Mouse (Mus musculus) limb, embryonic 11.5 days (tissue): Measurements from ENCODE around the gene Slc4a1. TPM values are rescaled to one million over a fixed set of nuclear protein-coding genes. Genes with fewer than 3 reads are reported as not detected.

Source experiments
- ATAC-seq: fragments of 200-750 bp; cut with Nextera tagmentation; 2 replicates; pipeline ENCODE4 v1.8.0; 2017; ENCODE audit warnings: low read depth; ENCODE audit not compliant: insufficient number of reproducible peaks, low FRiP score, low TSS enrichment
- DNase-seq: peaks from one replicate; pipeline ENCODE4 v3.0.0-alpha.2; 2015; ENCODE audit warnings: low spot score
- H3K27ac ChIP-seq: fragments of 300-500 bp; sonication (generic); replicated peaks from 2 replicates; pipeline ENCODE4 v1.5.1; 2014; ENCODE audit warnings: low read depth, mild to moderate bottlenecking, low read length
- H3K27me3 ChIP-seq: fragments of 300-500 bp; sonication (generic); 2 replicates; pipeline ENCODE4 v1.6.1; 2014; ENCODE audit warnings: mild to moderate bottlenecking, low read length, mixed read lengths; ENCODE audit not compliant: control insufficient read depth, insufficient read depth
- H3K36me3 ChIP-seq: fragments of 300-500 bp; sonication (generic); 2 replicates; pipeline ENCODE4 v1.6.1; 2014; ENCODE audit warnings: mild to moderate bottlenecking, low read length, moderate library complexity, mixed read lengths; ENCODE audit not compliant: control insufficient read depth, insufficient read depth
- H3K4me1 ChIP-seq: fragments of 300-500 bp; sonication (generic); 2 replicates; pipeline ENCODE4 v1.6.1; 2014; ENCODE audit warnings: low read length, mixed read lengths; ENCODE audit not compliant: control insufficient read depth, insufficient read depth
- H3K4me2 ChIP-seq: fragments of 300-500 bp; sonication (generic); 2 replicates; pipeline ENCODE4 v1.6.1; 2014; ENCODE audit warnings: low read depth, mild to moderate bottlenecking, moderate library complexity; ENCODE audit not compliant: severe bottlenecking
- H3K4me3 ChIP-seq: fragments of 300-500 bp; sonication (generic); 2 replicates; pipeline ENCODE4 v1.5.1; 2014; ENCODE audit warnings: low read depth, low read length
- H3K9ac ChIP-seq: fragments of 300-500 bp; sonication (generic); 2 replicates; pipeline ENCODE4 v1.6.1; 2014; ENCODE audit warnings: mild to moderate bottlenecking, low read length
- H3K9me3 ChIP-seq: fragments of 300-500 bp; sonication (generic); 2 replicates; pipeline ENCODE4 v1.6.1; 2016; ENCODE audit warnings: low read length; ENCODE audit not compliant: control insufficient read depth
- WGBS: fragments of 180-500 bp; shearing (Covaris S2); extraction: QIAGEN DNeasy Blood & Tissue Kit; methylation state at CpG from one replicate; pipeline ENCODE4 v1.1.7; 2014; 5-methylcytosine and 5-hydroxymethylcytosine counted together
- polyA plus RNA-seq: library from polyadenylated mRNA; unstranded; fragments of >200 nt; fragmentation: Nextera tagmentation; extraction: Ambion mirVana; gene quantifications from 2 replicates; pipeline ENCODE4 v1.2.1, GENCODE M21; 2014

Slc4a1 gene
- polyA plus RNA-seq, 1 experiment from 2014 or later = 20.4 TPM

GRCm38 (mm10) chr11:102353021-102353431 lies 13.0 kb downstream of the Slc4a1 start:
- Histone ChIP-seq H3K4me2 (no peak overlapping the region), H3K4me1 (no peaks in the 10 kb centered on the region), H3K9ac (no peak overlapping the region), H3K9me3 (no peaks in the 10 kb centered on the region), H3K27ac (no peak overlapping the region), H3K4me3 (no peak overlapping the region), H3K36me3 (no peaks in the 10 kb centered on the region), H3K27me3 (no peaks in the 10 kb centered on the region)
- no peak for ATAC-seq
- no peak for DNase-seq
- 40% methylated on average over 8 of the region's 8 CpGs for WGBS

GRCm38 (mm10) chr11:102352378-102352777 lies 13.6 kb downstream of the Slc4a1 start:
- Histone ChIP-seq H3K9ac (no peak overlapping the region), H3K36me3 (no peaks in the 10 kb centered on the region), H3K27ac (no peak overlapping the region), H3K27me3 (no peaks in the 10 kb centered on the region), H3K9me3 (no peaks in the 10 kb centered on the region), H3K4me3 (no peak overlapping the region), H3K4me1 (no peaks in the 10 kb centered on the region), H3K4me2 (no peak overlapping the region)
- ATAC-seq (no peak), DNase-seq (no peak)
- 74% methylated on average over 5 of the region's 5 CpGs for WGBS

GRCm38 (mm10) chr11:102350981-102351523 lies 15.0 kb downstream of the Slc4a1 start:
- Histone ChIP-seq H3K4me2 (no peak overlapping the region), H3K36me3 (no peaks in the 10 kb centered on the region), H3K27ac (no peak overlapping the region), H3K9ac (no peak overlapping the region), H3K27me3 (no peaks in the 10 kb centered on the region), H3K4me3 (no peak overlapping the region), H3K4me1 (no peaks in the 10 kb centered on the region), H3K9me3 (no peaks in the 10 kb centered on the region)
- ATAC-seq (no peak), DNase-seq (no peak)
- WGBS = 86% methylated on average over 17 of the region's 17 CpGs

GRCm38 (mm10) chr11:102350416-102350815 lies 15.6 kb downstream of the Slc4a1 start:
- no peak for DNase-seq
- Histone ChIP-seq H3K36me3 (no peaks in the 10 kb centered on the region), H3K27me3 (no peaks in the 10 kb centered on the region), H3K4me2 (no peak overlapping the region), H3K9me3 (no peaks in the 10 kb centered on the region), H3K4me3 (no peak overlapping the region), H3K4me1 (no peaks in the 10 kb centered on the region), H3K27ac (no peak overlapping the region), H3K9ac (no peak overlapping the region)
- ATAC-seq = no peak
- WGBS = 81% methylated on average over 4 of the region's 4 CpGs

- no peak overlapping the region for H3K9ac ChIP-seq
- 80% methylated on average over 3 of the region's 3 CpGs for WGBS
- ATAC-seq (no peak), DNase-seq (no peak)
- H3K27ac ChIP-seq = no peak overlapping the region
- H3K4me1 ChIP-seq = no peaks in the 10 kb centered on the region
- H3K36me3 ChIP-seq = no peaks in the 10 kb centered on the region
- H3K4me3 ChIP-seq = no peak overlapping the region
- H3K4me2 ChIP-seq = no peak overlapping the region
- no peaks in the 10 kb centered on the region for H3K9me3 ChIP-seq
- no peaks in the 10 kb centered on the region for H3K27me3 ChIP-seq
Measured at GRCm38 (mm10) chr11:102349189-102349954, 16.6 kb downstream of the Slc4a1 start.

- H3K36me3 ChIP-seq = no peaks in the 10 kb centered on the region
- no peak for ATAC-seq
- H3K27me3 ChIP-seq = no peaks in the 10 kb centered on the region
- 82% methylated on average over 11 of the region's 11 CpGs for WGBS
- no peak for DNase-seq
- no peak overlapping the region for H3K4me3 ChIP-seq
- H3K9me3 ChIP-seq = no peaks in the 10 kb centered on the region
- H3K4me1 ChIP-seq = no peaks in the 10 kb centered on the region
- H3K4me2 ChIP-seq = no peak overlapping the region
- no peak overlapping the region for H3K27ac ChIP-seq
- no peak overlapping the region for H3K9ac ChIP-seq
Measured at GRCm38 (mm10) chr11:102348771-102349170, 17.2 kb downstream of the Slc4a1 start.

- Histone ChIP-seq H3K27me3 (no peaks in the 10 kb centered on the region), H3K4me2 (no peak overlapping the region), H3K36me3 (no peaks in the 10 kb centered on the region), H3K4me1 (no peaks in the 10 kb centered on the region), H3K9ac (no peak overlapping the region), H3K9me3 (no peaks in the 10 kb centered on the region), H3K27ac (no peak overlapping the region), H3K4me3 (no peak overlapping the region)
- no peak for DNase-seq
- no peak for ATAC-seq
- WGBS = 88% methylated on average over 7 of the region's 7 CpGs
Measured at GRCm38 (mm10) chr11:102348101-102348585, 17.9 kb downstream of the Slc4a1 start.

GRCm38 (mm10) chr11:102347683-102348082 lies 18.3 kb downstream of the Slc4a1 start:
- Histone ChIP-seq H3K4me1 (no peaks in the 10 kb centered on the region), H3K27me3 (no peaks in the 10 kb centered on the region), H3K36me3 (no peaks in the 10 kb centered on the region), H3K4me2 (no peak overlapping the region), H3K4me3 (no peak overlapping the region), H3K27ac (no peak overlapping the region), H3K9me3 (no peaks in the 10 kb centered on the region), H3K9ac (no peak overlapping the region)
- DNase-seq (no peak), ATAC-seq (no peak)
- WGBS = 81% methylated on average over 5 of the region's 5 CpGs
